Mouse (Mus musculus) forelimb bud, embryonic 11.5 days (tissue): ENCODE data around the gene Gm31371.
"Not testable (repeated sequence)": the region's sequence is repeated elsewhere in the genome, so short reads cannot be mapped to it uniquely, and the experiment has no call there.

Experiments
- DNase-seq: peaks from one replicate; pipeline ENCODE4 v3.0.0-alpha.2; 2012; ENCODE audit warnings: low read depth, low spot score

The Gm31371 gene

GRCm38 (mm10) chr8:19903092-19903491, at the start of gene Gm31371:
Gm31371 (plus strand) TSS chr8:19903392.
- DNase-seq: not testable (repeated sequence)

- DNase-seq: not testable (repeated sequence)
Measured at GRCm38 (mm10) chr8:19906425-19907055, 3.3 kb downstream of the Gm31371 start.

- not testable (repeated sequence) for DNase-seq
Measured at GRCm38 (mm10) chr8:19908841-19909321, 5.7 kb downstream of the Gm31371 start.

DNA sequence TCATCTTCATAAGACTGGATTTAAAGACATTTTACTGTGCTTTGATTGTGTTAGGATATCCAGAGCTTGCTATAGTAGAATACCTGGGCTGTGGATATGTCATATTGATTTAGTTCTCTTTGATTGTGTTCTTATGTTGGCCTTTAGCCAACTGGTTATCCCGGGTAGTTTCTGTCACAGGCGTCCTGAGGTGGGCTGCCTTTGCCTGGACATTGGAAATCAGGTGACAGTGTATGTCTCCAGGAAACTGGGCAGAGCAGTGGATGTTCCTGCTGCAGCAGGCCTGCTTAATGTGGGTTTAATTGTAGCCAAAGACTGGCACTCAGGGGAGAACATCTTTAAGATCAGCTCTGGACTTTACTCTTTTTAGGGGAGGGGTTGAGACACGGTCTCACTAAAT, 15.9 kb downstream of the Gm31371 start:
- not testable (repeated sequence) for DNase-seq

DNA sequence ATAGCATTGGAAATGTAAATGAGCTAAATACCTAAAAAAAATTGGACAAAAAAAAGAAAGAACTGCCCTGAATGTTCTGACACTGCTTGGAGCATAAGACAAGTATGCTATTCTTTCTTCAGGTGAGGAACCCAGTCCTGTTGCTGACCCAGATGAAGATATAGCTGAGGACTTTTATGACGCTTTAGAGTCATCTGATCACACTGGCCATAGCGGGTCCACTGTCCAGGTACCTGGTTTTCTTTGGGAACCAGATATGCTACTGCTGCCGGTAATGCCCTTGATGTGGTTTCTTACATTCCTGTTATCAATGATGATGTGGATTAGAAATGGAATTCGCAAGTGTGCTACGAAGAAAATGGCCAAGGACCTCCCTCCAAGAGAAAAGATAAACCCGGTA, 31.1 kb downstream of the Gm31371 start:
- not testable (repeated sequence) for DNase-seq

GRCm38 (mm10) chr8:19935541-19936030, 32.4 kb downstream of the Gm31371 start:
- not testable (repeated sequence) for DNase-seq

DNA sequence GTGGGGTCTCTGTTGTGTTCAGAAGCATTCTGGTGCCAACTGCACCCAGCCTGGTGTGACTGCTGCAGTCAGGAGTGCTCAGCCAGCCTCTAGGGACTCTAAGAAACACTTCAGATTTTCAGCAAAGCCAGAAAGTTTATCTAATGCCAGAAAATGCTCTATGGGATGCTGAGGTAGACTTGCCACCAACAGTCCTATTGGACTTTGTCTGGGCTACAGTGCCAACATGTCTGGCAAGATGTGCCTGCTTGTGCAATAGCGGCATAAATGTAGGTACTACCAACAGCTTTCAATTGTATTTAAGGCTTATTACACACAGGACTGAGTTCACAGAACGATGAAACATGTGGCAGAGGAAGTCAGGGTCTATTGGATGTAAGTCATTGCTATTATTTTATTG, 57.7 kb downstream of the Gm31371 start:
- no peak for DNase-seq

GRCm38 (mm10) chr8:19963766-19964165, 60.6 kb downstream of the Gm31371 start:
- DNase-seq: not testable (repeated sequence)

GRCm38 (mm10) chr8:19968151-19968550, 65.0 kb downstream of the Gm31371 start:
- not testable (repeated sequence) for DNase-seq

GRCm38 (mm10) chr8:19975237-19975636, 72.0 kb downstream of the Gm31371 start:
- not testable (repeated sequence) for DNase-seq
